17 mouse cellular contexts compared by ENCODE assay signal in the genomic region with DNA sequence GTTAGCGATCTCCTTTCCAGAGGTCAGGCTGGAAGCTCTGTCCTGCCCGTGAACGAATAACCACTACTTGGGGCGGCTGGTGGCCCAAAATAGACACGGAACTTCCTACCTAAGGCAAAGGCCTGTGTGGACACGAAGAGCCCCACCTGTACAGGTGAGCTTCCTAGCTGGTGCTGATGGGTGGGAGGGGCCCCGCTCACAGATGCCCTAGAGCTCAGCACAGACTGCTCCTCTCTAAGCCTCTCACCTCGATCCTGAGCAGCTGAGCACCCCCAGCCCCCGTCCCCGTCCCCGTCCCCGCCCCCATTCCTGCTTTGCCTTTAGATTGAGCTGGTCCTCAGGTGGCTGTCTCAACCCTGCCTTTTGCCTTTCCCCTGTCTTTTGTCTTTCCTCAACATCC. TPM values are rescaled to one million over a fixed set of nuclear protein-coding genes. Genes with fewer than 3 reads are reported as not detected.
A peak's percentile ranks its signal among the peaks of the same experiment; 100 is the strongest.
DNase-seq lines count a peak whose midpoint lies in the region; ATAC-seq lines count a peak whose summit lies in the region.
"Had no signal": no experiment of that assay in that cellular context is flagged by ENCODE, and none has a peak within 500 bp of the region (broad histone marks: within the 10 kb centered on the region; RNA-seq: fewer than 3 reads in every experiment).

No protein-coding gene starts in this region.

- intact Hi-C loops in heart, postnatal 10 days (cut with DNase I) = loop anchor here (1.0 to 10.0 kb wide), 7 partner anchors 87 to 637 kb away; no protein-coding TSS in a partner anchor

- peaks cover 9% of the 10 kb centered on the region; the same call in 1 of the 2 replicates for H3K9me3 ChIP-seq in heart, embryonic 10.5 days
- H3K9me3 ChIP-seq in limb, embryonic 13.5 days = peaks cover 17% of the 10 kb centered on the region
- peaks cover 10% of the 10 kb centered on the region; the same call in 1 of the 2 replicates for H3K9me3 ChIP-seq in stomach, embryonic 16.5 days (replicated peaks; ENCODE audit: control insufficient read depth, low read length)

- 0 out of 2 replicates have a peak, but pooled peaks cover 3% of the 10 kb centered on the region for H3K36me3 ChIP-seq in heart, embryonic 10.5 days
- 0 out of 2 replicates have a peak, but pooled peaks cover 5% of the 10 kb centered on the region for H3K36me3 ChIP-seq in limb, embryonic 13.5 days
- H3K36me3 ChIP-seq in stomach, embryonic 16.5 days (ENCODE audit: control insufficient read depth, insufficient read depth, low read length) = no peaks in the 10 kb centered on the region
- H3K36me3 ChIP-seq: G1E had no signal

- WGBS in heart, embryonic 10.5 days = 22% methylated on average over 12 of the region's 12 CpGs
- 11% methylated on average over 12 of the region's 12 CpGs for WGBS in limb, embryonic 13.5 days
- 48% methylated on average over 12 of the region's 12 CpGs for WGBS in stomach, embryonic 16.5 days

- H3K27ac ChIP-seq in heart, embryonic 10.5 days = peak overlapping the region; percentile 69; the same call in 1 of the 2 replicates
- peak overlapping the region; percentile 69; the same call in 1 of the 2 replicates for H3K27ac ChIP-seq in limb, embryonic 13.5 days
- no peak overlapping the region for H3K27ac ChIP-seq in stomach, embryonic 16.5 days (ENCODE audit: low read length)

- peak overlapping the region; percentile 40; the same call in 1 of the 2 replicates for H3K4me3 ChIP-seq in heart, embryonic 10.5 days
- no peak overlapping the region; the same call in 1 of the 2 replicates for H3K4me3 ChIP-seq in limb, embryonic 13.5 days
- no peak overlapping the region for H3K4me3 ChIP-seq in stomach, embryonic 16.5 days (replicated peaks; ENCODE audit: low read length)

- no peaks in the 10 kb centered on the region for H3K27me3 ChIP-seq in heart, embryonic 10.5 days (ENCODE audit: insufficient read depth, poor library complexity, severe bottlenecking)
- no peaks in the 10 kb centered on the region for H3K27me3 ChIP-seq in limb, embryonic 13.5 days
- H3K27me3 ChIP-seq in stomach, embryonic 16.5 days (ENCODE audit: control insufficient read depth, insufficient read depth, low read length) = no peaks in the 10 kb centered on the region

- H3K4me1 ChIP-seq in heart, embryonic 10.5 days = peaks cover 28% of the 10 kb centered on the region
- H3K4me1 ChIP-seq in limb, embryonic 13.5 days = peaks cover 31% of the 10 kb centered on the region
- peaks cover 21% of the 10 kb centered on the region for H3K4me1 ChIP-seq in stomach, embryonic 16.5 days (ENCODE audit: control insufficient read depth, insufficient read depth, low read length)

- ATAC-seq in limb, embryonic 13.5 days (ENCODE audit: low FRiP score, low read depth) = peak; percentile 53
- ATAC-seq in stomach, embryonic 16.5 days (ENCODE audit: insufficient read depth, low FRiP score) = 0 out of 2 replicates have a peak, but pooled peaks have one; percentile 18

- H3K4me2 ChIP-seq in limb, embryonic 13.5 days (replicated peaks) = peak overlapping the region; percentile 61
- H3K4me2 ChIP-seq in stomach, embryonic 16.5 days (ENCODE audit: low read depth, low read length) = no peak overlapping the region

- no peak for DNase-seq in heart, embryonic 10.5 days (ENCODE audit: low spot score)
- no peak for DNase-seq in heart, postnatal 10 days
- peak; percentile 26 to 56 for DNase-seq in urinary bladder, adult 18-20 months (ENCODE audit: low spot score in 2 of 2)
- no peak for DNase-seq in urinary bladder, postnatal 4 days (ENCODE audit: low spot score in 2 of 2)
- DNase-seq in kidney, adult 11 months = no peak
- DNase-seq in natural killer cell, adult 2 months (ENCODE audit: low spot score in 2 of 2) = no peak
- DNase-seq: adrenal gland, adult 8-10 months; B cell, adult 2 months; cerebellum, adult 9-11 months; kidney, postnatal 10 days; layer of hippocampus, postnatal 36 days; lung, embryonic 14.5 days; retina, postnatal 1 day; thymus, postnatal 4 days had no signal

- H3K9ac ChIP-seq in limb, embryonic 13.5 days = 0 out of 2 replicates have a peak overlapping the region, but pooled peaks have one; percentile 52
- no peak overlapping the region for H3K9ac ChIP-seq in stomach, embryonic 16.5 days (ENCODE audit: low read length)

RNA-seq across cellular contexts. Expression of a gene that starts 32.7 kb away (rescaled TPM):
- polyA plus RNA-seq in heart, embryonic 10.5 days (2016; fragmentation: Nextera tagmentation; extraction: Ambion mirVana) = 536 and 638 TPM in 2 replicates
- total RNA-seq in heart, postnatal 10 days (2021) = 100 to 1,000 TPM; 373 to 377 TPM
- polyA plus RNA-seq in limb, embryonic 13.5 days (2015; fragmentation: Nextera tagmentation; extraction: Ambion mirVana) = 791 and 827 TPM in 2 replicates
- polyA plus RNA-seq in stomach, embryonic 16.5 days (2015; fragmentation: Nextera tagmentation; extraction: Ambion mirVana) = 689 and 823 TPM in 2 replicates

Comparison
In these comparisons a context has a peak if more than half of its experiments do, and no peak if none do; other contexts are left out.
1. DNase-seq: peak in urinary bladder, adult 18-20 months (2 of 2); none in heart, embryonic 10.5 days (single experiment), heart, postnatal 10 days (0 of 2), urinary bladder, postnatal 4 days (0 of 2), kidney, adult 11 months (single experiment) and natural killer cell, adult 2 months (0 of 2).